Mouse (Mus musculus): ENCODE measurements around the gene Tsc22d4.
"Not testable (repeated sequence)": the region's sequence is repeated elsewhere in the genome, so short reads cannot be mapped to it uniquely, and the experiment has no call there.

The Tsc22d4 gene

GRCm38 (mm10) chr5:137745214-137746171, at the start of gene Tsc22d4:
Gene Tsc22d4, plus strand, starts transcription at chr5:137745730.
- DNase-seq (ENCODE audit: low spot score in 2 of 2), result peak; percentile 89 to 93

- no peak for DNase-seq (ENCODE audit: low spot score in 2 of 2)
These were observed 49.6 kb upstream of the Tsc22d4 start for GRCm38 (mm10) chr5:137695930-137696329.

- no peak for DNase-seq (ENCODE audit: low spot score in 2 of 2)
These were observed 46.5 kb upstream of the Tsc22d4 start for GRCm38 (mm10) chr5:137699080-137699479.

GRCm38 (mm10) chr5:137699850-137700249, 45.7 kb upstream of the Tsc22d4 start:
- DNase-seq (ENCODE audit: low spot score in 2 of 2), result no peak

GRCm38 (mm10) chr5:137705242-137705641, 40.3 kb upstream of the Tsc22d4 start:
- no peak for DNase-seq (ENCODE audit: low spot score in 2 of 2)

GRCm38 (mm10) chr5:137706913-137707633, 38.5 kb upstream of the Tsc22d4 start:
- peak in 1 of 2 experiments; percentile 64 for DNase-seq (ENCODE audit: low spot score in 2 of 2)

- DNase-seq (ENCODE audit: low spot score in 2 of 2), result no peak
These were observed 32.1 kb upstream of the Tsc22d4 start for GRCm38 (mm10) chr5:137713454-137713853.

- no peak for DNase-seq (ENCODE audit: low spot score in 2 of 2)
These were observed 29.8 kb upstream of the Tsc22d4 start for GRCm38 (mm10) chr5:137715685-137716084.

- DNase-seq (ENCODE audit: low spot score in 2 of 2), result no peak
These were observed 27.3 kb upstream of the Tsc22d4 start for GRCm38 (mm10) chr5:137718020-137718790.

GRCm38 (mm10) chr5:137719088-137719487, 26.4 kb upstream of the Tsc22d4 start:
- no peak for DNase-seq (ENCODE audit: low spot score in 2 of 2)

GRCm38 (mm10) chr5:137720558-137721164, 24.9 kb upstream of the Tsc22d4 start:
- not testable (repeated sequence) for DNase-seq (ENCODE audit: low spot score in 2 of 2)

- no peak for DNase-seq (ENCODE audit: low spot score in 2 of 2)
These were observed 21.7 kb upstream of the Tsc22d4 start for GRCm38 (mm10) chr5:137723840-137724239.

GRCm38 (mm10) chr5:137726767-137727166, 18.8 kb upstream of the Tsc22d4 start:
- DNase-seq (ENCODE audit: low spot score in 2 of 2), result no peak

GRCm38 (mm10) chr5:137733638-137734288, 11.8 kb upstream of the Tsc22d4 start:
- no peak for DNase-seq (ENCODE audit: low spot score in 2 of 2)

GRCm38 (mm10) chr5:137734289-137735061, 11.1 kb upstream of the Tsc22d4 start:
- peak in 1 of 2 experiments; percentile 81 for DNase-seq (ENCODE audit: low spot score in 2 of 2)

GRCm38 (mm10) chr5:137737400-137737940, 8.1 kb upstream of the Tsc22d4 start:
- no peak for DNase-seq (ENCODE audit: low spot score in 2 of 2)

- no peak for DNase-seq (ENCODE audit: low spot score in 2 of 2)
These were observed 7.0 kb upstream of the Tsc22d4 start for GRCm38 (mm10) chr5:137738516-137738915.

GRCm38 (mm10) chr5:137739471-137739870, 6.1 kb upstream of the Tsc22d4 start:
- DNase-seq (ENCODE audit: low spot score in 2 of 2), result no peak

GRCm38 (mm10) chr5:137740506-137740905, 5.0 kb upstream of the Tsc22d4 start:
- DNase-seq (ENCODE audit: low spot score in 2 of 2), result no peak
